10 mouse cellular contexts compared by ENCODE assay signal in the genomic region with DNA sequence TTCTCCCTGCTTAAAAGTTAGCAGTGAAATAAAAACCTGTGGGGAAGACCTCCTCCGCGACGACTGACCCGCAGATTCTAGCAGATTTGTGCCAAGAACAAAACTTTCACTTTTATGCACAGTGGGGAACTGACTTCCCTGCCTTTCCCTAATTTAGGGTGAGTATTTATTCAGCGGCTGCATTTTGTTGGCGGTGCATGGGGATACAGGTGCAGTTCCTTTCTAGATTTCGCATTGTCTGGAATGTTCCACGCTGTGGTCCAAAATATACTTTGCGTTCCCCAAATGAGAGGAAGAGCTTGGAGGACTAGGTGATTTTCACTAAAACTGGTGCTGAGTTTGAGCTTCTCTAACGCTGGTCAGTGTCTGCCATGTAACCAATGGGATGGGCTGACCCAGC. TPM values are rescaled to one million over a fixed set of nuclear protein-coding genes. Genes with fewer than 3 reads are reported as not detected.
A peak's percentile ranks its signal among the peaks of the same experiment; 100 is the strongest.
DNase-seq lines count a peak whose midpoint lies in the region; ATAC-seq and TF ChIP-seq lines count a peak whose summit lies in the region.
"Had no signal": no experiment of that assay in that cellular context is flagged by ENCODE, and none has a peak within 500 bp of the region (broad histone marks: within the 10 kb centered on the region; RNA-seq: fewer than 3 reads in every experiment).

No protein-coding gene starts in this region.

- DNase-seq in kidney, postnatal 0 days (ENCODE audit: low spot score), result no peak
- DNase-seq in kidney, postnatal 36 days, result no peak
- peak; percentile 17 to 31 for DNase-seq in heart, adult 9 months (ENCODE audit: low spot score in 2 of 2)
- no peak for DNase-seq in liver, embryonic 11.5 days (ENCODE audit: low spot score)
- no peak for DNase-seq in layer of hippocampus, adult 18-20 months (ENCODE audit: low spot score in 2 of 2)
- no peak for DNase-seq in spleen, adult 12 weeks (ENCODE audit: low spot score)
- DNase-seq: cerebellum, adult 9-10 months; kidney, adult 8-10 months; right cerebral cortex, adult 18-20 months had no signal

- no peaks in the 10 kb centered on the region for H3K9me3 ChIP-seq in kidney, postnatal 0 days (replicated peaks; ENCODE audit: low read length)
- H3K9me3 ChIP-seq in liver, embryonic 11.5 days (ENCODE audit: control insufficient read depth, low read length), result no peaks in the 10 kb centered on the region

- H3K4me1 ChIP-seq in kidney, postnatal 0 days (replicated peaks; ENCODE audit: insufficient read depth, low read length), result no peaks in the 10 kb centered on the region
- H3K4me1 ChIP-seq in brown adipose tissue, adult 24 weeks (ENCODE audit: control insufficient read depth, insufficient read depth, insufficient read length, low read length), result peaks cover 7% of the 10 kb centered on the region; the same call in 1 of the 2 replicates
- H3K4me1 ChIP-seq in liver, embryonic 11.5 days (replicated peaks; ENCODE audit: control insufficient read depth, insufficient read depth, low read length), result no peaks in the 10 kb centered on the region

- 38% methylated on average over 10 of the region's 10 CpGs for WGBS in kidney, postnatal 0 days
- WGBS in liver, embryonic 11.5 days, result 46% methylated on average over 10 of the region's 10 CpGs

- H3K36me3 ChIP-seq in kidney, postnatal 0 days (ENCODE audit: insufficient read depth, low read length), result no peaks in the 10 kb centered on the region
- no peaks in the 10 kb centered on the region for H3K36me3 ChIP-seq in liver, embryonic 11.5 days (ENCODE audit: control insufficient read depth, insufficient read depth, low read length)

- no peaks in the 10 kb centered on the region for H3K27me3 ChIP-seq in kidney, postnatal 0 days (ENCODE audit: insufficient read depth, low read length)
- no peaks in the 10 kb centered on the region for H3K27me3 ChIP-seq in liver, embryonic 11.5 days (replicated peaks; ENCODE audit: control insufficient read depth, insufficient read depth, low read length)

- no peak for TF ChIP-seq CTCF in kidney, postnatal 0 days (IDR thresholded peaks at IDR 0.05; ENCODE audit: low read depth)

- H3K4me2 ChIP-seq in kidney, postnatal 0 days (ENCODE audit: low read length), result peak overlapping the region; percentile 10; the same call in 1 of the 2 replicates
- peak overlapping the region; percentile 5; the same call in 1 of the 2 replicates for H3K4me2 ChIP-seq in liver, embryonic 11.5 days

- H3K27ac ChIP-seq in kidney, postnatal 0 days, result no peak overlapping the region
- H3K27ac ChIP-seq in brown adipose tissue, adult 24 weeks (replicated peaks; ENCODE audit: low read depth, low read length), result peak overlapping the region; percentile 86
- H3K27ac ChIP-seq in liver, embryonic 11.5 days (ENCODE audit: low read depth, low read length), result no peak overlapping the region

- no peak overlapping the region; the same call in 1 of the 2 replicates for H3K4me3 ChIP-seq in kidney, postnatal 0 days (replicated peaks; ENCODE audit: low read depth, low read length)
- H3K4me3 ChIP-seq in brown adipose tissue, adult 24 weeks (ENCODE audit: insufficient read depth, low read depth, low read length), result peak overlapping the region; percentile 44
- no peak overlapping the region for H3K4me3 ChIP-seq in liver, embryonic 11.5 days (ENCODE audit: low read depth, low read length)

- ATAC-seq in kidney, postnatal 0 days (replicated peaks; ENCODE audit: low FRiP score, low read depth), result no peak
- ATAC-seq in liver, embryonic 11.5 days (replicated peaks; ENCODE audit: low FRiP score), result no peak

- H3K9ac ChIP-seq in kidney, postnatal 0 days (ENCODE audit: low read depth, low read length), result no peak overlapping the region
- H3K9ac ChIP-seq in liver, embryonic 11.5 days (ENCODE audit: low read depth, low read length), result no peak overlapping the region

RNA-seq across cellular contexts. Expression of gene Pparg, which starts 16.6 kb away (rescaled TPM):
- polyA plus RNA-seq in kidney, postnatal 0 days (2015; fragmentation: Nextera tagmentation; extraction: Ambion mirVana), result 6.0 and 8.0 TPM in 2 replicates
- polyA plus RNA-seq in brown adipose tissue, adult 24 weeks (2012; ENCODE audit: insufficient read depth, insufficient read length, missing spikeins), result 257 and 391 TPM in 2 replicates
- 1.1 and 1.2 TPM in 2 replicates for polyA plus RNA-seq in liver, embryonic 11.5 days (2014; fragmentation: Nextera tagmentation; extraction: Ambion mirVana)
- 1 to 10 TPM; 2.0 to 2.1 TPM for total RNA-seq in layer of hippocampus, adult 18-20 months (2021)

Comparison
In these comparisons a context has a peak if more than half of its experiments do, and no peak if none do; other contexts are left out.
1. DNase-seq: peak in heart, adult 9 months (2 of 2); none in kidney, postnatal 0 days (single experiment), kidney, postnatal 36 days (0 of 2), liver, embryonic 11.5 days (single experiment), layer of hippocampus, adult 18-20 months (0 of 2) and spleen, adult 12 weeks (single experiment).
2. RNA of gene Pparg, which starts 16.6 kb away (polyA plus RNA-seq): 257 to 391 TPM in brown adipose tissue, adult 24 weeks; 6.0 to 8.0 TPM in kidney, postnatal 0 days and 1.1 to 1.2 TPM in liver, embryonic 11.5 days; every median in the first group is over 10 times any median in the second.